Mouse (Mus musculus) left cerebral cortex, postnatal 4 days (tissue): ENCODE data around the gene Olfr1242. TPM values are rescaled to one million over a fixed set of nuclear protein-coding genes. Genes with fewer than 3 reads are reported as not detected.

Source experiments
- DNase-seq: peaks from one replicate; pipeline ENCODE4 v3.0.0-alpha.2; 2022
- intact Hi-C: fragments of 180-260 bp; cut with DNase I; formaldehyde crosslinking; loops from one replicate; pipeline ENCODE4 v1.15.1; 2025
- total RNA-seq, 2 experiments: library from RNA; stranded (reverse); gene quantifications; 2 replicates each; pipeline ENCODE4 v1.2.3; 2021

Olfr1242 gene
- total RNA-seq: not detected

DNA sequence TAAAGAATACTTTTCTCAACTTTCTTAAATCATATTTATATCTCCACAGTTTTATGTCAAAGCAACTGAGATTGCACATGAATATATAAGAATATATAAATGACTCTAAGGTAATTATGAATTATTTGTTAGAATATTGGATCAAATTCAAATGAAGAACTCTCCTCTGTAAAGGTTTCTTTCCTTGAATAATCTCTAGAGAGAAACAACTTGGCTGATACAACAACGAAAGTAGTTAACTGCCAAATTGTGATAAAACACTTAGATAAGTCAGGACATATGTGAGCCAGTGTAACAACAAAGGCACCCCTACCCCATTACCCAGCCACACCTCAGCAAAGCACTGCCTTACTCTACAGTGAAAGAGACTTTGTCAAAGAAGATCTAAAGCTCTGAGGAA lies at the start of gene Olfr1242:
Gene Olfr1242, minus strand, starts transcription at position 101 of the 400 bp plus-strand sequence.
- no peak for DNase-seq
- intact Hi-C loops: no loop called here

DNA sequence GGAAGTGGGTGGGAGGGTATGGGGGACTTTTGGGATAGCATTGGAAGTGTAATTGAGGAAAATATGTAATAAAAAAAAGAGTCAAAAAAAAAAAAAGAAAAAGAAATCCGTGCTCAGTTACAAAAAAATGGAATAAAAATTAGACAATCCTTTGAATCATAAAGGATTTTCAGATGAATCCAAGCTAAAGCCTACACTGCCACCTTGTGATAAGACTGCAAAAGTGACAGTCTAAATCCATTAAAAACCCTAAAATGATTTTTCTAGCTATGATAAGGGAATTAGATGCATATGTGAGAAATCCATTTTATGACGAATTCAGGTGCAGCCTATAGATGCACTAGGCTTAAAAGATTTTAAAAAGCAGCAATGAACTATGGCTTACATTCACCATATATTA lies 46.4 kb upstream of the Olfr1242 start:
- intact Hi-C loops: loop anchor here (5.0 kb wide), 1 partner anchor 1187 kb away; no protein-coding TSS in a partner anchor
- DNase-seq: no peak

DNA sequence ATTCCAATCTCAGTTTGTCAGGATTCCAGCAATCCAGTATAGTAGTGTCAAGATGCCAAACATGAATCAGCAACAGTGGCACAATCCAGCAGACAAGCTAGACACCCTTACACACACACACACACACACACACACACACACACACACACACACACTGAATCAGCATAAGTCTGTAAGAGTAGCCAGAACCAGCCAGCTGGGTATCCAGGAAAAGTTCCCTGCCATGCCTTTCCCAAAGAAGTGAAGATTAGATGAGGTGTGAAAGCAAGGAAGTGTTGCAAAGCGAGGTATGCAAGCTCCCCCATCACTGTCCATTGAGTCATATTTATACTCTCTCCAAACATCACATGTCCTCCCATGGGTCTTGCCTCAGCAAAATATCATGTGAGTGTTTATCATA lies 41.8 kb upstream of the Olfr1242 start:
- intact Hi-C loops: loop anchor here (5.0 kb wide), 1 partner anchor 1183 kb away; no protein-coding TSS in a partner anchor
- no peak for DNase-seq

DNA sequence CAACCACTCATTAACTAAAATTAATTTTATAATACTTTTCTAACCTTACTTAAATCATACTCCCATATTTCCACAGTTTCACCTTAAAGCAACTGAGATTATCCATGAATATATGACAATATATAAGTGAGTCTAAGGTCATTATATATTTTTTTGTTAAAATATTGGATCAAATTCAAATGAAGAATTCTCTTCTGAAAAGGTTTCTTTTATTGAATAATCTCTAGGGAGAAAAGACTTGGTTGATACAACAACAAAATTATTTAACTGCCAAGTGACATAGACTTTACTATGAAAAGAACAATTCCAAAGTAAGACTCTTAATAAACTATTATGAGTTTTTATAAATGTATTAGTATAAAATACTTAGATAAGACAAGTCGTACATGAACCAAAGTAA lies 33.3 kb upstream of the Olfr1242 start, which contains the start of gene Olfr1243:
Gene Olfr1243, minus strand, starts transcription at position 101 of the 400 bp plus-strand sequence.
- intact Hi-C loops: no loop called here
- DNase-seq: no peak

DNA sequence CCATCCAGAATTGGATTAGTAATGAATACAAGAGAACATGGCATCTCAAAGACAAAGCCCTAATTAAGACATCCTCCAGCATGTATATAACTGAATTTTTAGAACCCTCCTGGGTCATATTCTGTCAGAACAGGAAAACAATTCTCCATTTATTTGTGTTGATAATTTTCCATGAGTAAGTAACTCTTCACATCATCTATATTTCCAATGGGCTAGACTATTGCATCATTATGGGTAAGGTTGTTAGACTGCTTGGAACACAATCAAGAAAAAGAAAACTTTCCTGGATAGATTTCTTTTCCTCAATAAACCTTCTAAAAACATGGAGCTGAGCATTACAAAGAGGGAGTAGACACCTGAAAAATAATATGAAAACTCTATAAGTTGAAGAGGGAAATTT lies 11.1 kb downstream of the Olfr1242 start, which contains the start of gene Olfr1241:
Gene Olfr1241, minus strand, starts transcription at position 101 of the 400 bp plus-strand sequence.
- intact Hi-C loops: no loop called here
- no peak for DNase-seq

DNA sequence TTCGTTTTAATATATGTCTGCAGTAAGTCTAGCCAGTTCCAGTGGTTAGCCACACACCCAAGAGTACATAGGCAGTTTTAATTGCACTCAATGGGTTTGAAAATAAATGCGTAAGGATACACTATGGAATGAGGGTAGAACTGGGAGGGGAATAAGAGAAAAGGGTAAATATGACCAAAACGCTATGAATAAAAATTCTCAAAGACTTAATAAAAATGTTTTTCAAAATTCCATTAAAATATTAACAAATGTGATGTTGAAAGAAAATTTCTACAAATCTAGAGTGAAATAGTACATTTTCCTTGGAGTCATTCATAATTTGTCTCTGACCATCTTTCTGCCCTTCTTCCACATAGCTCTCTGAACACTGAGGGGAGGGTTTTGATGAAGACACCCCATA lies 55.2 kb downstream of the Olfr1242 start, which contains the start of gene Olfr1240:
Gene Olfr1240, minus strand, starts transcription at position 101 of the 400 bp plus-strand sequence.
- DNase-seq: no peak
- intact Hi-C loops: no loop called here

Other genes starting within 250 kb of the Olfr1242 start
- gene Olfr1228, start 244.3 kb downstream of the Olfr1242 start, total RNA-seq: not detected
- gene Olfr1229, start 210.3 kb downstream of the Olfr1242 start, total RNA-seq: not detected
- gene Olfr1230, start 201.1 kb downstream of the Olfr1242 start, total RNA-seq: not detected
- gene Olfr1231, start 191.3 kb downstream of the Olfr1242 start, total RNA-seq: not detected
- gene Olfr1232, start 168.7 kb downstream of the Olfr1242 start, total RNA-seq: not detected
- not detected for gene Olfr1233, start 155.9 kb downstream of the Olfr1242 start, total RNA-seq
- gene Olfr1234, start 133.5 kb downstream of the Olfr1242 start, total RNA-seq: not detected
- not detected for gene Olfr1238, start 88.7 kb downstream of the Olfr1242 start, total RNA-seq
- gene Olfr1239, start 77.9 kb downstream of the Olfr1242 start, total RNA-seq: not detected
- gene Olfr1240, start 55.3 kb downstream of the Olfr1242 start, total RNA-seq: not detected
- gene Olfr1241, start 11.2 kb downstream of the Olfr1242 start, total RNA-seq: not detected
- gene Olfr1243, start 33.2 kb upstream of the Olfr1242 start, total RNA-seq: not detected
- not detected for gene Olfr1245, start 80.1 kb upstream of the Olfr1242 start, total RNA-seq
- not detected for gene Olfr1246, start 94.8 kb upstream of the Olfr1242 start, total RNA-seq
- gene Olfr1247, start 115.8 kb upstream of the Olfr1242 start, total RNA-seq: under 1 TPM; 0.10 to 0.12 TPM
- not detected for gene Olfr1248, start 119.9 kb upstream of the Olfr1242 start, total RNA-seq
- not detected for gene Olfr1249, start 136.6 kb upstream of the Olfr1242 start, total RNA-seq
- under 1 TPM in 1 of 2 experiments, not detected in 1; 0.08 TPM for gene Olfr1250, start 163.1 kb upstream of the Olfr1242 start, total RNA-seq
- not detected for gene Olfr1251, start 173.6 kb upstream of the Olfr1242 start, total RNA-seq
- not detected for gene Olfr1252, start 226.7 kb upstream of the Olfr1242 start, total RNA-seq